Mouse (Mus musculus) stomach, postnatal 0 days (tissue): ENCODE measurements around the gene Olfr658.

Experiments
- CTCF ChIP-seq: IDR thresholded peaks from 2 replicates; pipeline ENCODE4 v1.5.1; 2016; ENCODE audit warnings: antibody characterized with exemption, low read depth, mild to moderate bottlenecking, moderate library complexity
- EP300 ChIP-seq: optimal IDR thresholded peaks from 2 replicates; pipeline ENCODE3; 2016; ENCODE audit warnings: antibody characterized with exemption

- TF ChIP-seq CTCF: no peak
- no peak for TF ChIP-seq EP300
These were observed 42.4 kb downstream of the Olfr658 start for GRCm38 (mm10) chr7:104604727-104605126.
